Mouse (Mus musculus) MEL-GATA-1-ER (cell line): Measurements from ENCODE around the gene Flg.

Experiments used
- DNase-seq: peaks from one replicate; pipeline ENCODE4 v3.0.0-alpha.2; 2012; ENCODE audit warnings: low read depth; ENCODE audit errors: extremely low read depth

The Flg gene

GRCm38 (mm10) chr3:93273223-93273622 lies at the start of gene Flg:
Gene Flg (plus strand): TSS chr3:93273523.
- no peak for DNase-seq

- no peak for DNase-seq
Measured at GRCm38 (mm10) chr3:93297542-93297941, 24.2 kb downstream of the Flg start.

- no peak for DNase-seq
Measured at GRCm38 (mm10) chr3:93299832-93300231, 26.5 kb downstream of the Flg start.

GRCm38 (mm10) chr3:93301896-93302295 lies 28.6 kb downstream of the Flg start:
- no peak for DNase-seq

GRCm38 (mm10) chr3:93306142-93306541 lies 32.8 kb downstream of the Flg start:
- DNase-seq, result no peak

- no peak for DNase-seq
Measured at GRCm38 (mm10) chr3:93311371-93311770, 38.0 kb downstream of the Flg start.

- no peak for DNase-seq
Measured at GRCm38 (mm10) chr3:93314388-93314787, 41.1 kb downstream of the Flg start.

GRCm38 (mm10) chr3:93319449-93319848 lies 46.1 kb downstream of the Flg start, which contains the start of gene Hrnr:
Gene Hrnr (plus strand): TSS chr3:93319749.
- DNase-seq, result no peak

- no peak for DNase-seq
Measured at GRCm38 (mm10) chr3:93337749-93338148, 64.4 kb downstream of the Flg start.

- no peak for DNase-seq
Measured at GRCm38 (mm10) chr3:93340021-93340420, 66.7 kb downstream of the Flg start.
